Mouse (Mus musculus) cerebellum, adult 2 months (tissue): ENCODE measurements at regions not wholly inside any gene's neighbourhood (a gene's known extent, or its start where the extent isn't known, plus 50 kb on each side); places are given as distances from the start of the nearest gene placed in this dataset.

ENCODE experiments used
- CTCF ChIP-seq: fragments of 200-500 bp; IDR thresholded peaks from 2 replicates; pipeline ENCODE4 v1.5.1; 2011; ENCODE audit warnings: low read depth, mild to moderate bottlenecking, control low read depth, low read length, moderate library complexity, borderline replicate concordance; ENCODE audit not compliant: insufficient read depth
- POLR2A ChIP-seq: fragments of 200-500 bp; IDR thresholded peaks from 2 replicates; pipeline ENCODE4 v1.6.1; 2011; ENCODE audit warnings: low read length, control low read depth, borderline replicate concordance; ENCODE audit not compliant: insufficient read depth

GRCm38 (mm10) chr7:123805650-123806049, 177.0 kb upstream of the Hs3st4 start:
- TF ChIP-seq CTCF, result no peak
- no peak for TF ChIP-seq POLR2A
